Mouse (Mus musculus): ENCODE data around the gene Phf11b.
"Not testable (repeated sequence)": the region's sequence is repeated elsewhere in the genome, so short reads cannot be mapped to it uniquely, and the experiment has no call there.

- TF ChIP-seq CTCF (IDR thresholded peaks at IDR 0.05; ENCODE audit: control insufficient read depth, insufficient read depth, low read length); POLR2A (IDR thresholded peaks at IDR 0.05; ENCODE audit: borderline replicate concordance, control insufficient read depth, low read depth, low read length): not testable (repeated sequence)
Measured at GRCm38 (mm10) chr14:59274961-59275360, 66.2 kb downstream of the Phf11b start.
